Mouse (Mus musculus): Measurements from ENCODE around the gene Dnm2. TPM values are rescaled to one million over a fixed set of nuclear protein-coding genes. Genes with fewer than 3 reads are reported as not detected.

Gene Dnm2
- 234 TPM for polyA plus RNA-seq (2017; shearing (Covaris generic))

DNA sequence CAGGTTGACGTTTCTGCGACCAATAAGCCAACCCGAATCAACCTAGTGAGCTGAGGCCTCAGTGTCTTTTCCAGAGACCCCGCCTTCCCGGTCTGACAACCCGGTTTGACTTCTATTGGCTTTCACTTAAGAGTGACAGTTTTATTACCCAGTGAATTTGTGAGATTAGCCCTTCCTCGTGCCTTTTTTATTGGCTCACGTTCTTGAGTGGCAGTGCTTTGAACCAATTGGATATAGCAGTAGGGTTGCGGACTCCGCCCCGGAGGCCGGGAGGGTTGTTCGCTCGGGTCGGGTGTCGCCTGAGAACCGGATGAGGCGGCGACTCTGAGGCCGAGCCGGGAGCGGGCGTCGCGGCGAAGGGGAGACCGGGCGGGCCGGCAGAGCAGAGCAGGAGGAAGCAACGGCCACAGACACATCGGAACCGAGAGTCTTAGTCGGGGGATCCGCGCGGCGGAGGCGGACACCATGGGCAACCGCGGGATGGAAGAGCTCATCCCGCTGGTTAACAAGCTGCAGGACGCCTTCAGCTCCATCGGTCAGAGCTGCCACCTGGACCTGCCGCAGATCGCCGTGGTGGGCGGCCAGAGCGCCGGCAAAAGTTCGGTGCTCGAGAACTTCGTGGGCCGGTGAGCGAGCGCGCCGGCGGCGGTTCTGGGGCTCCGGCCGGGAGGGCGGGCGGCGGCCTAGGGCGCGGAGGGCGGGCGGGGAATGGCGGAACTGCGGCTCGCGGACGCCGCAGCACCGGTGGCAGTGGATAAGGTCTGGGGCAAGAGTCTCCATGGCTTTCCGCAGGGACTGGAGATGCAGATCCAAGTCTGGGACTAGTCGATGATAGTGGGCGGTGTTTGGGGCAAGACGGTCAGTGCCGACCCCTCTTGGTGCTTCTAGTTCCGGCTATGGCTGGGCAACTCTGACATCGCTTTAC is at the start of gene Dnm2:
Gene Dnm2, plus strand, starts transcription at position 278 of the 925 bp plus-strand sequence.

DNA sequence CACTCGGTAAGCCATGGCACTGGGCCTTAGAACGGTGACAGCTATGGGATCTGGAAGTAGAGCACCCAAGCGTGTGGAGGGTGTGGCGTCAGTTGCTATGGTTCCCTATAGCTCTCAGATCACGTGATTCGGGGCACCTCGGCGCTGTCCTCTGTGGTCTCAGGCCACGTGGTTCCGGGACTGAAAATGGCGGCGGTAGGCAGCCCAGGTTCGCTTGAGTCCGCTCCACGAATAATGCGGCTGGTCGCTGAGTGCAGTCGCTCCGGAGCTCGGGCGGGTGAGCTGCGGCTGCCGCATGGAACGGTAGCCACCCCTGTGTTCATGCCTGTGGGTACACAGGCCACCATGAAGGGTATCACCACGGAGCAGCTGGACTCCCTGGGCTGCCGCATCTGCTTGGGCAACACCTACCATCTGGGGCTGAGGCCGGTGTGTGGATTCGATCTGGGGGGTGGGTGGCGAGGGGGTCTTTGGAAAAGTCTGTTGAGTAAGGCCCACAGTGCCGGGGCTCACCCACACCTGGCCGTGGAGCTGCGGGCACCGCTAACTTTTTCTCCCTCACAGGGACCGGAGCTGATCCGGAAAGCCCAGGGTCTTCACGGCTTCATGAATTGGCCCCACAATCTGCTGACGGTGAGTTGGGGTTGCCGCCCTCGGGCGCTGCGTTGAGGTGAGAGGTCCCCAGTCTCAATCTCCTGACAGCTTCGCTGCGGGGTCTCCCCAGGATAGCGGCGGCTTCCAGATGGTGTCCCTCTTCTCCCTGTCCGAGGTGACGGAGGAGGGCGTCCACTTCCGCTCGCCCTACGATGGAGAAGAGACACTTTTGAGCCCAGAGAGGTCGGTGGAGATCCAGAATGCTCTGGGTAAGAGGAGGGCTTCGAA is 12.8 kb upstream of the Dnm2 start, which contains the start of gene Qtrt1:
Gene Qtrt1, plus strand, starts transcription at position 169 of the 882 bp plus-strand sequence.

GRCm38 (mm10) chr9:21509772-21510688 is 85.3 kb downstream of the Dnm2 start, which contains the start of gene Tmed1:
Gene Tmed1, minus strand, starts transcription at chr9:21510252.

DNA sequence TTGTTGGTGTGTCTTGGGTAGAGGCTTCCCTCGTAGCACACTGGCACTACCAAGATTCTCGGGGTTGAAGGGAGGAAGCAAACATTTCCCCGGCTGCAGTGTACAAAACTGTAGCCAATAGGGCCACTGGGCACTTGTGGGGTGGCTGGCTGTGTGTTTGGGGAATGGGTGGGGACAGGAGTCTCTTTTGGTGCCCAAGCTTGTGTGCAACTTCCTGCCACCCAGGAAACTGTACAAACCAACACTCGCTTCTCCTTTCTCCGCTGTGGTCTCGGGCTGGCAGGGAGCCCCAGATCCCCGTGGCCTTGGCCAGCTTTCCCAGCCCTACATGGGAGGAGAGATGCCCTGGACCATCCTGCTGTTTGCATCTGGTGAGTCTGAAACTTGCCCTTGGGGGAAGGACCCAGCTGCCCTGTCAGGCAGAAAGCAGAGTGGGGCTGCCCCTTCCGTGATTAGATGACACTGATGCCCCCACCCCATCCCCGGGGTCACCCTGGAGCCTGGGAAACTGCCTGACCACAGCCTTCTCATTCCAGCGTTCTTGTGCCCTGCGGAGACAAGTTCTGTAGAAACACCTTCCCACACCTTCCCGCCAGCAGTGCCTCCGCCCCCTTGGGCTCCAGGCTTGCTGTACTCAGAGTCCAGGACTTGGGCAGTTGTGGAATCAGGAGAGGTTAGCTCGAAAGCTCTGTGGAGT is 101.4 kb downstream of the Dnm2 start, which contains the start of gene AB124611:
Gene AB124611, plus strand, starts transcription at position 240 of the 697 bp plus-strand sequence.

GRCm38 (mm10) chr9:21546789-21547074 is 122.0 kb downstream of the Dnm2 start, which contains the start of gene Carm1:
Gene Carm1, plus strand, starts transcription at chr9:21546894.

Other genes with a start within 250 kb of the Dnm2 start
- 66.8 TPM for gene Keap1, start 185.5 kb upstream of the Dnm2 start, polyA plus RNA-seq (2017; shearing (Covaris generic))
- 0.07 TPM for gene S1pr5, start 176.5 kb upstream of the Dnm2 start, polyA plus RNA-seq (2017; shearing (Covaris generic))
- 75.3 TPM for gene Atg4d, start 159.6 kb upstream of the Dnm2 start, polyA plus RNA-seq (2017; shearing (Covaris generic))
- 30.0 TPM for gene Kri1, start 136.9 kb upstream of the Dnm2 start, polyA plus RNA-seq (2017; shearing (Covaris generic))
- 143 TPM for gene Cdkn2d, start 133.5 kb upstream of the Dnm2 start, polyA plus RNA-seq (2017; shearing (Covaris generic))
- 3.5 TPM for gene Ap1m2, start 112.6 kb upstream of the Dnm2 start, polyA plus RNA-seq (2017; shearing (Covaris generic))
- 568 TPM for gene Slc44a2, start 104.2 kb upstream of the Dnm2 start, polyA plus RNA-seq (2017; shearing (Covaris generic))
- 60.6 TPM for gene Ilf3, start 57.0 kb upstream of the Dnm2 start, polyA plus RNA-seq (2017; shearing (Covaris generic))
- gene Qtrt1, start 13.1 kb upstream of the Dnm2 start, polyA plus RNA-seq (2017; shearing (Covaris generic)): 38.4 TPM
- gene Tmed1, start 85.3 kb downstream of the Dnm2 start, polyA plus RNA-seq (2017; shearing (Covaris generic)): 4.4 TPM
- gene AB124611, start 101.3 kb downstream of the Dnm2 start, polyA plus RNA-seq (2017; shearing (Covaris generic)): 30.7 TPM
- gene Carm1, start 122.0 kb downstream of the Dnm2 start, polyA plus RNA-seq (2017; shearing (Covaris generic)): 78.8 TPM
- 38.1 TPM for gene Timm29, start 167.8 kb downstream of the Dnm2 start, polyA plus RNA-seq (2017; shearing (Covaris generic))
- 26.2 TPM for gene Yipf2, start 167.9 kb downstream of the Dnm2 start, polyA plus RNA-seq (2017; shearing (Covaris generic))
- gene Smarca4, start 191.3 kb downstream of the Dnm2 start, polyA plus RNA-seq (2017; shearing (Covaris generic)): 63.5 TPM

Measured in CD4-positive, CD25-positive, alpha-beta regulatory T cell (primary cell).